Mouse (Mus musculus) naive thymus-derived CD4-positive, alpha-beta T cell, adult 2 months (primary cell): ENCODE results near the gene Mllt3.

Experiments used
- DNase-seq: peaks from one replicate; pipeline ENCODE4 v3.0.0-alpha.2; 2011; ENCODE audit warnings: low read depth

The Mllt3 gene

DNA sequence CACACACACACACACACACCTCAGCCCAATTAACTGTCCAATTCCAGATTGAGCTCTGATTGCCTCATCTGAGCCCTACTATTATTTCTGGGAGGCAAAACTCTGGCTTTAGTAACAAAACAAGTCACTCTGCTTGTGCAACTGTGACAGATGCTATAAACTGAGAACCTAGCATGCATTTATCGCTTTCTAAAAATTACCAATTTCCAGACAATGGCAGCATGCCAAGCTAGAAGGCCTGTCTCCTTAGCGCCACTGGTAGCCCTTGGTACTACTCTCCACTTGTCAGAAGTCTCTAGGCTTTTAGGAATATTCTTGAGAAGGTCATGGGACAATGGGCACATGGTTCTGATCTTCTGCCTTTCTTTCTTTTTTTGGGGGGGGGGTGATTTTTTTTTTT lies 257.4 kb downstream of the Mllt3 start:
- DNase-seq, result no peak

DNA sequence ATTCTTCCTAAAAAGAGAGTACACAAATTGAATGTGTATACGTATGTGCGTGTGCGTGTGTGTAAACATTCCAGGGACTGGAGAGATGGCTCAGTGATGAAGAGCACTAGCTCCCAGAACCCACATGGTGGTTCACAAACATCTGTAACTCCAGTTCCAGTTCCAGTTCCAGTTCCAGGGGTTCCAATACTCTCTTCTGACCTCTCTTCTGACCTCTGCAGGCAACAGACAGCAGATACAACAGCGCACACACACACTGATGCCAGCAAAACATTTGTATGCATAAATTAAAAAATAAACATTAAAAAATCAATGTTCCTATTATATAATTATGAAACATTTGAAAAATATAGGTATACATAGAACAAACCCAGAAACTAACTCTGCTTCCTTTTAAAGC lies 258.6 kb downstream of the Mllt3 start:
- DNase-seq, result no peak

DNA sequence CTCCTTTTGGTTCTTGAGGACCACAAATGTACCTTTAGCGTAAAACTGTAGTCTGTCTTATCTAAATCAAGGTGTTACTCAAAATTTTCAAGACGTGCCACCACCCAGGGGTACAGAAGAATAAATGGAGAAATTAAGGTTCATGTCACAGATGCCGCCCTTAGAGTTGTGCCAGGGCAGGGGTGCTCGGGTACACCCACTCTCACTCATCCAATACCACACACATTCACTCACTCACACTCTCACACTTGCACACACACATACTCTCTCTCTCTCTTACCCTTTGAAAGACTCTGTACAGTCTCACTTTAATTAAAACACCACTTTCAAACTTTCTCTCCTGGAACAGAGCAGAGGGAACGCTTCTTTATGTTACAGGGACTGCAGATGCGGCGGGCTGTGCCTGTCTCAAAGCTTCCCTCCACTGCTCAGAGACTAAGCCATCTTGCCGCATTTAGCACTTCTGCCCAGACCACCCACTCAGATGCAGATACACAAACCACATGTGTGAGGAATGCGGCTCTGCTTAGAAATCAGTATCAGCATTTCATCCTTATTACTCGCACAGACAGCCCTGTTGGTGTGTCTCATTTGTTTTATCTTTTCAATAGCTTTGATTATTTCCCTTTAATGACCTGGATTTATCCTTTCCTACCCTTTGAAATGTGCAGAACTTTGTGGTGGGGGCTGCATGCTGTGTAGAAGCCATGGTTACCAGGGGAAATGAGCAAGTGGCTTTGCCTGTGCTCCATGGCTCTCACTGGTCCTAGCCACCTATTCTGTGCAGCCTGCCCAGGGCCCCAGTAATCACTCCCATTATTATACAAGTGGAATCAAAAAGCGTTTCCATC lies 265.2 kb downstream of the Mllt3 start:
- no peak for DNase-seq

DNA sequence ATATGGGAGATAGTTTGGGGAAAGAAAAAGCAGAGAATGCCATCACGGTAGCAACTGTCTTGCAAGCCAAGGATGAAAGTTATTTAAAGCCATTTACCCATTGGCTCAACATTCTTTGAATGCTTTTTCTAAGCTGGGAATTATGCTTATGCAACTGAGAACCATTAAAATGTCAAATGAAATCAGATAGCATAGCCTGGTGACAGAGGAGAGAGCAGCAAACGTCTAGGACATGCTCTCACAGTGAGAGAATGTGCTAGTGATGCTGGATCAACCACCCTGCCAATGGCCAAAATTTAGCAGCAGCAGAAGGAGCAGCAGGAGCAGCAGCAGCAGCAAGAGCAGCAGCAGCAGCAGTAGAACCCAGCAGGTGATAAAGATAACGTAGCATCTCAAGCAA lies 267.4 kb downstream of the Mllt3 start:
- no peak for DNase-seq

DNA sequence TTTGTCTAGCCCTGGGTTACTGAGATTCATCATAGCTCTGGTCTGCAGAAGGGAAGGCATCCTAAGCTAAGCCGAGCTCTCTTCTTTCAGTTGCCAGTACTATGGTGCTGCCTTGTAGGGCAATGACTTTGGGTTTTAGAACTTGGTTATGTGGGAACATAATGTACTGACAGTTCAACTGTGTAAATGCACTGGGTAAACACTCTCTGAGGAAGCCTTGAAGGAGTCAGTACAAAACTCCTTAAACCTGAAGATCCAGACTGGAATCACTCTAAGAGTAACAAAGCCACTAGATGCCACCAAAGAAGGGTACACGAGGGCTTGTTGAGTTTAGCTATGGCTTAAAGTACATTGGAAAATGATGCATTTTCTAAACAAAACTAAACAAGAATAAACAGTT lies 272.1 kb downstream of the Mllt3 start:
- no peak for DNase-seq

DNA sequence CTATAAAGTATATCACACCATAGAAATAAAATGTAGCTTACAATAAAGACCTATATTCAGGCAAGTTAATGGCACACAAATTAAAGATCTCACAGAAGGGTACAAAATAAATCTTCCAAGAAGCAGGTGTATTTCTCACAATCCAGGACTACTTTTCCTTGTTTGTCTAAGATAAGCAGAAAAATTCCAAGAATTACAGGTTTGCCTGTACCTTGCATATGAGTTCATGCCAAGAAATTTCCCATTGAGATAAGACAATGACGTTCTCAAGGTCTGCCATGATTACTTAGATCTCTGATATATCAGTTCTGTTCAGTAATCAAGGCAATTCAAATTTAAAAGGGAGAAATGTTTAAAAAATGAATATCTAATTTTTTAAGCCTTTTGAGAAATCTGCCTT lies 272.9 kb downstream of the Mllt3 start:
- DNase-seq, result no peak

DNA sequence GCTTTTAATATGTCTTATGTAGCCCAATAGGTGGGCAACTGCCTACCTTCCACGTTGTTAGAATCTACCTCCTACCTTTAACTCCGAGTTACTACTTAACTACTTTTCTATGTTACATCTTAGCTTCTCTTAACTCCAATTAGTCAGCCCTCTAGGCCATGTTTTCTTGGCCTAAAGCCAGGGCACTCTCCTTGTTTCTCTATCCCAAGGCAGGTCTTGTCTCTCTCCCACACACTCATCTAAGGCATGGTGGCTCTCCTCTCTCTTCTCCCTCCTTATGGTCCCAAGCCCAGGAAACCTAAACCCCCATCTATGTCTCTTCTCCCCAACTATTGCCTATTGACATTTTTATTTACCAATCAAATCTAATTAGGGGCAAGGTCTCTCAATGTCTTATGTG lies 273.5 kb downstream of the Mllt3 start:
- no peak for DNase-seq

DNA sequence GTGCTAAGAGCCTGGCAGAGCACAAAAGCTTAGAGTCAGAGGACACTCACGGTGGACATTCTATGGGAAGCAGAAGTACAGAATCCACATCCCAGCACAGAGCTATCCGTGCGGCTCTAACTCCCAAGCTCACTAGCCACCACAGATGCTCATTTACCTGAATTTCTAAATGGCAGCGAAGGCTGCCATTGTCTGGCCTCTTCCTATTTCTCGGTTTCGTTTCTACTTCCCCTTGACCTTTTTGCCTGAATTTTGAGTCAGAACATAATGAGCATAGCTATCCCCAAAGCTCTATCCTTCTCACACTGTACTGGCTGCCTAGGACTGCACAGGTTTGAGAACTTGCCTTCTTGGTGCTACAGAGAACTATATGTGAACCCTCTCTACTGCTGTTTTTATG lies 274.1 kb downstream of the Mllt3 start:
- DNase-seq, result no peak

DNA sequence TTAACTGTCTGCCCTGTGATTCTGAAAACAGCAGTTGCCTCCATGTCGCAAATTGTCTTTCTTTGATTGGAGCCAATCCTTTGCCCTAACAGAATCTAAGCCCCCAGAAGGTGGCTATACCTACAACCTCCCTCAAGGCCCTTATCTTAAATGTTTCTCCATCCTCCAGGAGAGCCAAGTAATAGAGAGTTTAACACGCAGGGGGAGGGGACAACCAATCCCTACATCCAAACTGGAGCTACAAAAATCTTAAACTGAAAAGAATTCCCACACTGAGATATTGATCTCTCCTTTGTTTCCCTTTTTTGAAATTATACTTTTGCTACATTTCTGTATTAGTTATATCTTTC lies 281.7 kb downstream of the Mllt3 start:
- DNase-seq, result no peak

DNA sequence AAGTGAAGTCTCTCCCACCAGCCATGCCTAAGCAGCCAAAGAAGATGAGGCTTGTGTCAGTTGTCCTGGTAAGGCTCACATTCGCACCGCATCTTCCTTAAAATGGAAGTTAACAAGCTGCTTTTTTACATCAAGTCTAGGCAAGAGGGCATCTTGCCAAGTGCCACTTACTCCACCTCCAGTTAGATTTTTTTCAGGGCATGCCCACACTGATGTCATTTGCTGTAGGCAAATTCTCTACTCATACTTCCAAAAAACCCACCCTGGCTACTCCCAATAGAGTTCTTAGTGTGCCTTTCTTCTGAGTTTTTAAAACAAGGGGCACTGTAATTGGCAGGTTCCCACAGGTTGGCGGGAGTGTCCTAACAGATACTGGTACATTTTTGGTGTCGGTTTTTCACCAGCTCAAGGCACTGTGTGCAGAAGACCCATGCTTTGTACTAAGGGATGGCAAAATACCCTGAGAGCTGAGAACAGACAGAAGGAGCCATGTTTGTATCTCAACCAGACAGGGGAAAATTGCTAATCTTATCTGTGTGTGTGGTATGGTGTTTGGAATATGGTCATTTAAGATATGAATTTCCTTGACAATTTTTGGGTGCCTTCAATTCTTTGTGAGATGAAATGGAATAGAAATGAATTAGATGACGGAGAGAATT lies 282.2 kb downstream of the Mllt3 start:
- no peak for DNase-seq

DNA sequence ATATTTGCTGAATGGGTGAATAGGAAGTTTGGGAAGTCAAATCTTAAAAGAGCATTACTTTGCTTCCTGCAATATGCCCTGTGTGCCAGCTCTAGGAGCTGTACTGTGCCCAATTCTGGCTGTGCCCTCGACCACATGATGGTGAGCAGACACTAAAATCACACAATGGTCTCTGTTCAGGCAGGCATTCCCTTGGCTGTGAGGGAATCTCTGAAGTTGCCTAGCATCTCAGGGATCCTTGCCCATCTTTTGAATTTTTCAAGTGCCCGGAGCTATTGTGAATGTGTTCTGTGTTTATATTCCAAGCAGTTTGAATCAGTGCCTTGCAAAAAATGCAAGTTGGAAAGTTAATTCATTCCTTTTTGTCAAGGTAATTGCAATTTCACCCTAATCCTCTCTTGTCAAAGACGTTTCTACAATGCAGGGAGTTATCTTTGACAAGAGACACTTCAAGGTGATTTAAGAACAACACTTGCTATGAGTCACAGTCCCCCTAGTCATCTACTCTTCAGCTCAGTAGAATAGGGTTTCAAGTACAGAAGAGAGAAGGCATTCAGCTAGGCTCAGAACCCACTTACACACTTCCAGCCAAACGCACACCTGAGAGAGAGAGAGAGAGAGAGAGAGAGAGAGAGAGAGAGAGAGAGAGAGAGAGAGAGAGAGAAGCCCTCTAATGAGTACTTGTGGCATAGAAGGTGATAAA lies 283.5 kb downstream of the Mllt3 start:
- DNase-seq, result no peak

DNA sequence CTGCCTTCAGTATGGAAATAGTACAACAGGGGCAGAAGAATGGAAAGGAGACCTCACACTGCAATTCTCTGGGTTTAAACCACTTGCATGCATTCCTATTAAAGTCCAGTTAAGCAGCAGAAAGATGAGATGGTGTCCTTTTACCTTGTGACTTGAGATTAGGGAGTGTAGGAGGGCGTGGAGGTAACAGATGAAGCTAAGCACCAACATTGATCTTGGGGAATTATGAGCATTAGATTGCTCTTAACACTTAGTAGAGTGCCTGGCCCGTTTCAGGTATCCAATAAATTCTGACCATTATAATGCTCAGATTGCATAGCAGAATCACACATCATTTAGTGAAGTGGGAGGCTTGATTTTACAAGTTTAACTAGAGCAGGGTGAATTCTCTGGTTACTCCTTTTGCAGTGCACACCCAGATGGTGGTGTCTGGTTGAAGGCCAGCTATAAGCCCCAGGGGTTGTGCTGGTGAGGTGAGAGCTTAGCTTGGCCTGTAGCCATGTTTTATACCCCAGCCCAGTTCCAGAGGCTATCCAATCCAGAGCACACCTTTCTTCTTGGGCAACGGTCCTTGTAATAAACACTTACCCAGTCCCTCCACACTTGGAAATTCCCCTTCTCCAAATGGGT lies 288.0 kb downstream of the Mllt3 start:
- DNase-seq, result no peak

DNA sequence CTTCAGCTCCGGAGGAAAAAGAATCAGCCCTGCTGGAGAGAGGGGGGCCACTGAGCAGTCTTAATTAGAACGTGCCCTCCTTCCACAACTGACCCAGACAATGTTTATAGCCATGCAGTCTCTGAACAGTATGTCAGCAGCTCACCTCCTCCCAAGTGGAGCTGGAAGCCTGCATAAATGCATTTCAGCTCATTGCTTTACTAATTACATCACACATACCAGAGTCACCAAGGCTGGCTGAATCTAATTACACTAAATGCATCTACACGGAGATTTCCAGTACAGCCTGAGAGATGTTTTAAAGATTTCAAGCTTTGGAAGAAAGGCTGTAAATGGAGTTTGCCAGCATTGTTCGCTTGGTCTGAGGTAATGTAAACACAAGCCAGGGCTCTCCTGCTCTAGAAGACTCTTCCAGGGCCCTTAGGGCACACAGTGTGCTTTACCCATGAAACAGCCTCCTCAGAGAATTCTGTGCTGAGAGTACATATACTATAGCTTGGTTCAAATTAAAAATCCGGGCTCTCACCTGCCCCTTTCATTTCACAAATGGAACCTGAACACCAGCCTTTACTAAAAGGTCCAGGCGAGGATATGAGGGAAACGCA lies 293.5 kb downstream of the Mllt3 start:
- DNase-seq, result no peak

DNA sequence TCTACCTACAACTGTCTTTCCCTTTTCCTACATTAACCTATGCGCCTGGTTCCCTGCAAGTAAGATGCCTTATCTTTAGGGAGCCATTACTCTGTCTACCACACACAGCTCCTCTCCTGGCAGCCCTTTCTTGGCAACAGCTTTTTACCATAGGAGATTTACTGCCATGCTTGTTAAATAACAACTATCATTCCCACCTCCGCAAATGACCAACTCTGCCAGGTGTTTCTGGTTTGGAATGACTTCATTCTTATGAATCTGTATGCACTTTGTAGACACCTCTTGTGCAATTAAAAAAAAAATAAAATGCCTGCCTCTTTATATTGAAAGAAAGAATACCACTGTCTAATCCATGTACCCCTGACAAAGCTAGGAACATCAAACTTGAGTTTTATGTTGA lies 294.1 kb downstream of the Mllt3 start:
- no peak for DNase-seq

DNA sequence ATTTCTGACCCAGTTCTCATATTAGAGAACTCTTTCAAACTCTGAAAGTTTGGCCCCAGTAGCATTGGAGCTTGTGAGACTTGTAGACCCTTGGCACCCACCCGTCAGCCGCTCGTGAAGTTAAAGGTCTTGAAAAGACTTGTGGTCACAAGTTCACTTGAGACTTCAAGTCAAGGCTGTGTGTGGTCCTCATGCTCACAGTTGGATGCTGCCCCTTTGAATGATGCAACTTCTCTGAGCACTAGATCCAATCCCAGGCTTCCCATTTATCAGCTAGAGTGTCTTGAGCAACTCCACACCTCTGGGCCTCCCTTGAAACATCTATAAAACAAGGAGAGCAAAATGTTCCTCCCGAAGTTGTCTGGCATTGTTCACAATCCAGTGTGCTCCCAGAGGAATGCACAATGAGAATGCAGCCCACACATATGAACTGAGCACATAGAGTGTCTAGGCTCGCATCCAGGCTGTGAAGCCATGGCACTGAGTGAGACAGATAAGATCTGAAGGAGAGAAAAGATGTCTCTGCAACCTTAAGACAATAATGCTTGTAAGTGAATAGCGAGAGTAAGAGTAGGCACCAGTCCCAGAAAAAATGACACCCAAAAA lies 295.9 kb downstream of the Mllt3 start:
- no peak for DNase-seq

DNA sequence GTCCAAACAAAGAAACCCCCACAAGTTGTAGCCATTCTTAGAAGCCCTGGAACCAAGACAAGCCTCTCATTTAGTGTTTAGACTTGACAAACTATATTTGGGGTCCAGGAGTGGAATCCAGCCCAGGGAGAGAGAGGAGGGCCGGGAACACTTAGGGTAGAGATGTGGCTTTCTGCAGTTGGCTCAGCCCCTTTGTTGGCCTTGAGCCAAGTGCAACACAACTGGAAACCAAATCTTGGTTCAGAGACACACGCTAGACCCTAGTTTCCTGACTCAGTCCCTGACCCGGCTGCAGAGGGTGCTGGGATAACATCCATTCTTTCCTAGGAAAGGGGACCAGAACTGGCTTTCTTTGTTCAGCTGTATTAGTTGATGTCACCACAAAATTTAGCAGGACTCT lies 296.4 kb downstream of the Mllt3 start:
- DNase-seq, result no peak

DNA sequence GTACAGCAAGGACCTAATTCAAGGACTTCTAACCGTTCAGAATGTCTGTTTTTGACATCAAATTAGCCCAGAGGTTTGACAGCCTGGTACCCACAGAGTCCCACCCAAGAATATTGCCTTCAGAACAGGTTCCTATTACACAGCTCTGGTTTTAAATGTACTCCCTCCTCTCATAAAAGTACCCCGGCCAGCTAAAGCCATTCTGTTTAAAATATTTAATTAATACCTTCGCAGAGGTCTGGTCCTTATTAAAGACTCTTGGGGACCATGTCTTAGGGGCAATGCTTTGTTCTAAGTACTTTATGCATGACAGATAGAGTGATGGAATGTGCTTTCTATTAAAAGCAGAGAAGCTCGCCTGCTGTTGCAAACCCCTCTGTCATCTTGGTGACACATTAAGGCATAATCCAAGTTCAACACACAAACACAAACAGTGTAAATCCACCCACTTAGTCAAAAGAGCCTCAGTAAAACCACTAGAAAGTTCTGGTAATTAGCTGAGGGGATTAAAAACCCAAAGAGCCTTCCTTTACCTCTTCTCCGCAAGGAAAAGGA lies 302.0 kb downstream of the Mllt3 start:
- no peak for DNase-seq

DNA sequence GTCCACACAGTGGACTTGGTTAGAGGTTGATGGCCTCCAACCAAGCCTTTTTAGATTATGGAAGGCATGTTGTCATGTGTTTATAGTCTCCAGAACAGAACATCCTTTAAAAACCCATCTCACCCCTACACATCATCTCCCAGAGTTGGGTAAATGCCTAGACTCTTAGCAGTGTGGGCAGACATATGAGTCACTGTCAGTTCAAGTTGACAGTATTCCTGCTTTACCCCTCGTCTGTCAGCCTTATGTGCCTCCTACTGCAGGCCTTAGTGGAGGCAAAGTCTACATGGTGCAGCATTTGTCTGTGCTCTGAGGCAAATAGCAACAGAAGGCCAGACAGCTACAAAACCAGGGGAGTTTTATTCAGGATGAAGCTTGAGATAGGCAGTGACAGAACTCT lies 304.6 kb downstream of the Mllt3 start:
- no peak for DNase-seq

DNA sequence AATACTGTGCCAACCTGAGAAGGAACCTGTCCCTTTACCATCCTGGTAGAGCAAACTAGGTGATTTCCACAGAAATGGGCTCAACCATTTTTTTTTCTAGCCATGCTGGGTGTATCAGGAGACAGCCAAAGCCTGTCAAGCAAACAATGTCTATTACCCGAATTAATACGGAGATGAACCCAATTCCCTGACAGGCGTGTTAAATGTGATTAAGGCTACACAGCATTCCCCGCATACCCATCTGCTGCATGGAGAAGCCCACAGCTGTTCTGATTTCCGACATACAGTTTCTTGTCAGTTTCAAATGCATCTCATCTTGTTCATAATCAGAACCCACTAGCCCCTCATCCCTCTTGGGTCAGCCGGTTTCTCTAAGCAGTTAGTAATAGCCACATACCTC lies 309.7 kb downstream of the Mllt3 start:
- no peak for DNase-seq
